Mouse (Mus musculus) frontal cortex, postnatal 10 days (tissue): ENCODE measurements around the gene Grrp1.
A peak's percentile ranks its signal among the peaks of the same experiment; 100 is the strongest.
"Not testable (repeated sequence)": the region's sequence is repeated elsewhere in the genome, so short reads cannot be mapped to it uniquely, and the experiment has no call there.

Experiments used
- DNase-seq, 2 experiments: peaks; one replicate each; pipeline ENCODE4 v3.0.0; 2022; ENCODE audit warnings: low spot score in 2 of 2, mixed read lengths in 1 of 2

Grrp1 gene

GRCm38 (mm10) chr4:134269622-134270021, 15.7 kb upstream of the Grrp1 start:
- DNase-seq = not testable (repeated sequence)

- no peak for DNase-seq
Observed at GRCm38 (mm10) chr4:134268102-134268655, 14.3 kb upstream of the Grrp1 start.

GRCm38 (mm10) chr4:134265860-134266585, 12.1 kb upstream of the Grrp1 start:
- no peak for DNase-seq

- no peak for DNase-seq
Observed at GRCm38 (mm10) chr4:134263191-134263590, 9.3 kb upstream of the Grrp1 start.

GRCm38 (mm10) chr4:134258354-134258753, 4.4 kb upstream of the Grrp1 start:
- DNase-seq = no peak

GRCm38 (mm10) chr4:134257198-134258009, 3.5 kb upstream of the Grrp1 start:
- no peak for DNase-seq

- no peak for DNase-seq
Observed at GRCm38 (mm10) chr4:134256407-134257197, 2.7 kb upstream of the Grrp1 start.

- no peak for DNase-seq
Observed at GRCm38 (mm10) chr4:134255854-134256253, 1.9 kb upstream of the Grrp1 start.

GRCm38 (mm10) chr4:134254835-134255234, 929 bp upstream of the Grrp1 start:
- no peak for DNase-seq

- DNase-seq = no peak
Observed at GRCm38 (mm10) chr4:134252911-134253721, 790 bp downstream of the Grrp1 start.

- no peak for DNase-seq
Observed at GRCm38 (mm10) chr4:134252131-134252910, 1.6 kb downstream of the Grrp1 start.

- peak; percentile 33 to 45 for DNase-seq
Observed at GRCm38 (mm10) chr4:134251241-134252130, 2.4 kb downstream of the Grrp1 start.

- DNase-seq = no peak
Observed at GRCm38 (mm10) chr4:134250930-134251240, 3.0 kb downstream of the Grrp1 start.

GRCm38 (mm10) chr4:134250116-134250929, 3.6 kb downstream of the Grrp1 start:
- no peak for DNase-seq

GRCm38 (mm10) chr4:134249651-134250050, 4.3 kb downstream of the Grrp1 start:
- peak in 1 of 2 experiments; percentile 65 for DNase-seq

- no peak for DNase-seq
Observed at GRCm38 (mm10) chr4:134246719-134247258, 7.1 kb downstream of the Grrp1 start, which contains the start of gene Gm30191. Gene Gm30191 (plus strand): TSS chr4:134246935.

GRCm38 (mm10) chr4:134246256-134246655, 7.7 kb downstream of the Grrp1 start:
- DNase-seq = no peak
